In the genomic region with DNA sequence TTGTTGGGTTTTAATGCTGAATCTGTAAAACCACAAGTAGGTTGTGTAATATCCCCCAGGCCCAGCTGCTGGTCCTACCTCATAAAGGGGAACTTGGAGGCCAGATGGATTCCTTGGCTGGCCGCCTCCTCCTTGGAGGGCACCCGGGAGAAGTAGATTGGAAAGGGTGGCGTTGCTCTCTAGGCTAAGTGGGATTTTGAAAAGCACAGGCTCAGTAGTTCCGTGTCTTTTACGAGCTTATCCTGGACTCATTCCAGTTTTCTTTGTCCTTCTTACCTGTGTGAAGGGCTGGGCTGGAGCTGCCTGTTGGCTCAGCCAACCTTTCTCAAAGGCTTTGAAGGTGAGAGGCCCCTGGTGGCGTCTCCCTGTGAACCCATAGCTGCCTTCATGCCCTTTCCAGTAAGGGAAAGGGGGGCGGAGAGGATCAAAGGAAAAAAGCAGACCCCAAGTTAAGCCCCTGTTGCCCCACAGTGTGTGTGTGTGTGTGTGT, we compare ENCODE assay signal across 8 mouse cellular contexts. TPM values are rescaled to one million over a fixed set of nuclear protein-coding genes. Genes with fewer than 3 reads are reported as not detected.
DNase-seq lines count a peak whose midpoint lies in the region; ATAC-seq and TF ChIP-seq lines count a peak whose summit lies in the region.

No protein-coding gene starts in this region.

- peak; percentile 28 for ATAC-seq in forebrain, embryonic 13.5 days
- no peak for ATAC-seq in heart, postnatal 0 days (ENCODE audit: insufficient read depth, low read depth)
- peak; percentile 47 for ATAC-seq in lung, embryonic 15.5 days (ENCODE audit: borderline replicate concordance, extremely low read depth, low FRiP score, low TSS enrichment)
- ATAC-seq in megakaryocyte-erythroid progenitor cell, adult 5-6 weeks (replicated peaks; ENCODE audit: low FRiP score, low TSS enrichment, poor library complexity, severe bottlenecking): no peak

- no peaks in the 10 kb centered on the region for H3K9me3 ChIP-seq in forebrain, embryonic 13.5 days (replicated peaks)
- no peaks in the 10 kb centered on the region for H3K9me3 ChIP-seq in heart, postnatal 0 days (replicated peaks; ENCODE audit: control insufficient read depth, low read length)
- no peaks in the 10 kb centered on the region for H3K9me3 ChIP-seq in lung, embryonic 15.5 days

- 0 out of 2 replicates have a peak overlapping the region, but pooled peaks have one; percentile 65 for H3K9ac ChIP-seq in forebrain, embryonic 13.5 days
- peak overlapping the region; percentile 71; the same call in 1 of the 2 replicates for H3K9ac ChIP-seq in heart, postnatal 0 days (replicated peaks; ENCODE audit: low read depth, low read length)
- no peak overlapping the region; the same call in 1 of the 2 replicates for H3K9ac ChIP-seq in lung, embryonic 15.5 days

- peak overlapping the region; percentile 43 for H3K4me3 ChIP-seq in forebrain, embryonic 13.5 days
- H3K4me3 ChIP-seq in heart, postnatal 0 days (ENCODE audit: low read depth, low read length): peak overlapping the region; percentile 62
- H3K4me3 ChIP-seq in lung, embryonic 15.5 days: peak overlapping the region; percentile 49; the same call in 1 of the 2 replicates

- no peaks in the 10 kb centered on the region for H3K36me3 ChIP-seq in forebrain, embryonic 13.5 days (ENCODE audit: poor library complexity, severe bottlenecking)
- 0 out of 2 replicates have a peak, but pooled peaks cover 4% of the 10 kb centered on the region for H3K36me3 ChIP-seq in heart, postnatal 0 days (replicated peaks; ENCODE audit: control insufficient read depth, insufficient read depth, low read length)
- H3K36me3 ChIP-seq in lung, embryonic 15.5 days: no peaks in the 10 kb centered on the region

- TF ChIP-seq POLR2A in brain, embryonic 14.5 days (IDR thresholded peaks at IDR 0.05; ENCODE audit: borderline replicate concordance, extremely low read depth, insufficient read depth, insufficient read length, poor library complexity, severe bottlenecking): no peak

- TF ChIP-seq EP300 in heart, postnatal 0 days (IDR thresholded peaks at IDR 0.05; ENCODE audit: low read depth): no peak

- TF ChIP-seq CTCF in brain, embryonic 14.5 days (IDR thresholded peaks at IDR 0.05; ENCODE audit: borderline replicate concordance, extremely low read depth, insufficient read depth, insufficient read length): no peak
- no peak for TF ChIP-seq CTCF in heart, postnatal 0 days (IDR thresholded peaks at IDR 0.05; ENCODE audit: low read depth)

- peaks cover 44% of the 10 kb centered on the region for H3K4me1 ChIP-seq in forebrain, embryonic 13.5 days
- peaks cover 27% of the 10 kb centered on the region for H3K4me1 ChIP-seq in heart, postnatal 0 days (ENCODE audit: control insufficient read depth, insufficient read depth)
- H3K4me1 ChIP-seq in lung, embryonic 15.5 days: peaks cover 50% of the 10 kb centered on the region

- H3K27me3 ChIP-seq in forebrain, embryonic 13.5 days: no peaks in the 10 kb centered on the region
- no peaks in the 10 kb centered on the region for H3K27me3 ChIP-seq in heart, postnatal 0 days (ENCODE audit: control insufficient read depth, insufficient read depth, low read length)
- H3K27me3 ChIP-seq in lung, embryonic 15.5 days: no peaks in the 10 kb centered on the region

- peak overlapping the region; percentile 67 for H3K4me2 ChIP-seq in forebrain, embryonic 13.5 days
- peak overlapping the region; percentile 85 for H3K4me2 ChIP-seq in heart, postnatal 0 days (ENCODE audit: low read depth, low read length)
- peak overlapping the region; percentile 67 for H3K4me2 ChIP-seq in lung, embryonic 15.5 days

- H3K27ac ChIP-seq in forebrain, embryonic 13.5 days: peak overlapping the region; percentile 91
- H3K27ac ChIP-seq in heart, postnatal 0 days (ENCODE audit: low read depth): peak overlapping the region; percentile 95
- H3K27ac ChIP-seq in lung, embryonic 15.5 days: peak overlapping the region; percentile 98

- peak; percentile 77 for DNase-seq in 3134 (ENCODE audit: extremely low read depth, insufficient read length, low spot score)
- peak; percentile 84 for DNase-seq in brain, embryonic 14.5 days (ENCODE audit: low read depth)
- peak; percentile 37 for DNase-seq in heart, postnatal 0 days (ENCODE audit: low spot score)
- peak; percentile 68 for DNase-seq in kidney, postnatal 14 days
- DNase-seq in ovary, postnatal 36 days (ENCODE audit: low spot score): peak; percentile 62

- 25% methylated on average over 7 of the region's 7 CpGs for WGBS in forebrain, embryonic 13.5 days
- 47% methylated on average over 7 of the region's 7 CpGs for WGBS in heart, postnatal 0 days
- WGBS in lung, embryonic 15.5 days: 17% methylated on average over 7 of the region's 7 CpGs

RNA-seq across cellular contexts. Expression of a gene that starts 42.4 kb away (rescaled TPM):
- polyA plus RNA-seq in brain, embryonic 14.5 days (2012; rRNA removed): 62.6 and 76.0 TPM in 2 replicates
- polyA plus RNA-seq in forebrain, embryonic 13.5 days (2015; fragmentation: Nextera tagmentation; extraction: Ambion mirVana): 134 TPM in 2 replicates
- total RNA-seq in heart, postnatal 0 days (2014; rRNA removed; ENCODE audit: low replicate concordance): 155 and 298 TPM in 2 replicates
- polyA plus RNA-seq in heart, postnatal 0 days (2015; fragmentation: Nextera tagmentation; extraction: Ambion mirVana): 243 TPM in 2 replicates
- 160 and 163 TPM in 2 replicates for polyA plus RNA-seq in lung, embryonic 15.5 days (2015; fragmentation: Nextera tagmentation; extraction: Ambion mirVana)
- 60.2 and 63.9 TPM in 2 replicates for total RNA-seq in megakaryocyte-erythroid progenitor cell, adult 5-6 weeks (2014; fragmentation: Nextera tagmentation)
- 55.0 and 65.7 TPM in 2 replicates for total RNA-seq in megakaryocyte-erythroid progenitor cell, adult 5-6 weeks (2017)

Comparison
In these comparisons a context has a peak if more than half of its experiments do, and no peak if none do; other contexts are left out.
1. ATAC-seq: peak in forebrain, embryonic 13.5 days (single experiment) and lung, embryonic 15.5 days (single experiment); none in heart, postnatal 0 days (single experiment) and megakaryocyte-erythroid progenitor cell, adult 5-6 weeks (single experiment).
2. Peak in every context shown above with its lines, with median percentiles within 50 percentile points of each other: DNase-seq, H3K27ac ChIP-seq, H3K4me2 ChIP-seq and H3K4me3 ChIP-seq.